Mouse (Mus musculus) layer of hippocampus, adult 9-11 months (tissue): ENCODE results near the gene Sstr3.

Experiments used
- DNase-seq: peaks from one replicate; pipeline ENCODE4 v3.0.0; 2022

Sstr3 gene

GRCm38 (mm10) chr15:78530671-78531450 is 13.6 kb downstream of the Sstr3 start, which contains the start of gene C1qtnf6:
TSS of gene C1qtnf6 (minus strand) at chr15:78531416.
- DNase-seq, result no peak

- no peak for DNase-seq
These were observed 14.3 kb downstream of the Sstr3 start for GRCm38 (mm10) chr15:78530141-78530540.

GRCm38 (mm10) chr15:78529428-78529990 is 15.0 kb downstream of the Sstr3 start:
- peak; percentile 82 for DNase-seq

- DNase-seq, result no peak
These were observed 15.6 kb downstream of the Sstr3 start for GRCm38 (mm10) chr15:78528726-78529411.

- peak; percentile 80 for DNase-seq
These were observed 16.5 kb downstream of the Sstr3 start for GRCm38 (mm10) chr15:78527973-78528372.

GRCm38 (mm10) chr15:78524163-78524562 is 20.3 kb downstream of the Sstr3 start:
- DNase-seq, result no peak

GRCm38 (mm10) chr15:78521892-78522291 is 22.6 kb downstream of the Sstr3 start:
- DNase-seq, result no peak

GRCm38 (mm10) chr15:78521331-78521730 is 23.2 kb downstream of the Sstr3 start:
- DNase-seq, result no peak

GRCm38 (mm10) chr15:78520112-78520715 is 24.3 kb downstream of the Sstr3 start:
- DNase-seq, result no peak

- DNase-seq, result no peak
These were observed 26.3 kb downstream of the Sstr3 start for GRCm38 (mm10) chr15:78518221-78518620.

GRCm38 (mm10) chr15:78515759-78516158 is 28.7 kb downstream of the Sstr3 start:
- DNase-seq, result no peak

GRCm38 (mm10) chr15:78514393-78515146 is 29.9 kb downstream of the Sstr3 start:
- DNase-seq, result peak; percentile 67

GRCm38 (mm10) chr15:78513019-78513418 is 31.5 kb downstream of the Sstr3 start:
- DNase-seq, result no peak

- DNase-seq, result no peak
These were observed 32.5 kb downstream of the Sstr3 start for GRCm38 (mm10) chr15:78511951-78512350.

- no peak for DNase-seq
These were observed 33.7 kb downstream of the Sstr3 start for GRCm38 (mm10) chr15:78510736-78511135.

GRCm38 (mm10) chr15:78510121-78510576 is 34.3 kb downstream of the Sstr3 start:
- DNase-seq, result no peak

GRCm38 (mm10) chr15:78509297-78509899 is 35.1 kb downstream of the Sstr3 start:
- no peak for DNase-seq

GRCm38 (mm10) chr15:78508443-78508842 is 36.0 kb downstream of the Sstr3 start:
- DNase-seq, result no peak

- DNase-seq, result no peak
These were observed 38.9 kb downstream of the Sstr3 start for GRCm38 (mm10) chr15:78505541-78505940.

- DNase-seq, result no peak
These were observed 39.7 kb downstream of the Sstr3 start for GRCm38 (mm10) chr15:78504816-78505215.

- peak; percentile 33 for DNase-seq
These were observed 40.5 kb downstream of the Sstr3 start for GRCm38 (mm10) chr15:78504013-78504412.
